Mouse (Mus musculus) spleen, postnatal 0 days (tissue): Measurements from ENCODE around the gene Gdf5. TPM values are rescaled to one million over a fixed set of nuclear protein-coding genes. Genes with fewer than 3 reads are reported as not detected.

Source experiments
- polyA plus RNA-seq: library from polyadenylated mRNA; unstranded; fragments of >200 nt; fragmentation: Nextera tagmentation; extraction: Ambion mirVana; gene quantifications from 2 replicates; pipeline ENCODE4 v1.2.1, GENCODE M21; 2015

The Gdf5 gene
- polyA plus RNA-seq, result 0.12 TPM in 1 of 2 replicates, not detected in the other

DNA sequence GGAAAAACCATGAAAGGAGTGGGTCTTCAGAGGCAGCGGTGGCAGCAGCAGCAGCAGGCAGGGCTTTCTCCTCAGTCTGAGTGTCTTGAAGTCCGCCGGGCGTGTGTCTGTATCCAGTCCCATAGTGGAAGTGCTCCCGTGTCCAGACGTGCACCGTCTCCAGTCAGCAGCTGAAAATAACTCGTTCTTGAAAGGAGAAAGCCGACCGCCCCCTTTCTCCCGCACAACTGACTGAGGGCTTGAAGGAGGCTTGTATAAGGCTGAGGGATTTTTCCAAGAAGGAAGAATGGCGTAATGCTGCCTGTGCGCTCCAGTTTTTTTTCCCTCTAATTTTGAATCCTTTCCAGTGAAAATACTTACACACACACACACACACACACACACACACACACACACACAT, at the start of gene Gdf5:
Gene Gdf5 (minus strand): TSS at position 244 of the 400 bp plus-strand sequence.

DNA sequence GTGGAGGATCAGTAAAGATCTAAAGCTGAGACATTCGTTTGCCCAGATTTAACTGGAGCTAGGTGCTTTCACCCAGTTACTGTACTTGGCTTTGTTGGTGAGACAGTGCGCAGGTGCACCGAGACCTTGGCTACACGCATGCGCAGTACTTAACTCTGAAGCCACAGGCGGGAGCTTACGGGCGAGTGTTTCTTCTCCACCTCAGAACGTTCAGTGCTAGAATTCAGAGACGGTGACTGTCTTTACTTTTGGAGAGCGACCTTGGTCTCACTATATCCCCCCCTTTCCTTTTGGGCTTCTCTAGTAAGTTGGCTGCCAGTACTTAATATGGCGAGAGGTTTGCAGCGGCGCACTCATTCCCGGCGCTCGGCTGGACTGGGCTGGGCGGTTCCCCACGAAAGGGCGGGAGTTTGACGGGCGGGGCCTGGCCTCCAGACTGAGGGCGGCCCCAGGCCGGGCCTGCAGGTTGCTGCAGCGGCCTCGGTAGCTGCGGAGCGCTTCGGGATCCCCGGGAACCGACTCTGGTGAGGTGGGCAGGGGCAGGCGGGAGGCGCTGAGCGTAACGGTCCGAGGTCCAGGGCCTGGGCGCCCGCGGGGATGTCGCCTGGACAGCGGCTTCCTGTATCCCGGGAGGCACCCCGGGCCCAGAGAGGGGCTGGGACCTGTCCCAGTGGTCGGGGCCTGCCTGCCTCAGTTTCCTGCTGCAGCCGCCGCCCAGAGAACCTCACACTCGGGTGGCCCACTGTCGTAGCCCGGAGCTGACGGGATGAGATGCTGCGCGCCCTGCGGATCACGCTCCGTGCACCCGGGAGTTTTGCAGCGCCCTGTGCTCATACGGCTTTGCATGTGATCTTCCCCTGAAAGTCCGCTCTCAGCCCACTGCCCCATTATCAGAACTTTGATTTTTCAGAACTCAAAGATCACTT, 11.2 kb upstream of the Gdf5 start, which contains the start of gene Cep250:
Gene Cep250 (plus strand): TSS at position 325 of the 926 bp plus-strand sequence.

GRCm38 (mm10) chr2:155940681-155941080, 4.5 kb downstream of the Gdf5 start, which contains the start of gene Gm15557:
Gene Gm15557 (plus strand): TSS chr2:155940728.

DNA sequence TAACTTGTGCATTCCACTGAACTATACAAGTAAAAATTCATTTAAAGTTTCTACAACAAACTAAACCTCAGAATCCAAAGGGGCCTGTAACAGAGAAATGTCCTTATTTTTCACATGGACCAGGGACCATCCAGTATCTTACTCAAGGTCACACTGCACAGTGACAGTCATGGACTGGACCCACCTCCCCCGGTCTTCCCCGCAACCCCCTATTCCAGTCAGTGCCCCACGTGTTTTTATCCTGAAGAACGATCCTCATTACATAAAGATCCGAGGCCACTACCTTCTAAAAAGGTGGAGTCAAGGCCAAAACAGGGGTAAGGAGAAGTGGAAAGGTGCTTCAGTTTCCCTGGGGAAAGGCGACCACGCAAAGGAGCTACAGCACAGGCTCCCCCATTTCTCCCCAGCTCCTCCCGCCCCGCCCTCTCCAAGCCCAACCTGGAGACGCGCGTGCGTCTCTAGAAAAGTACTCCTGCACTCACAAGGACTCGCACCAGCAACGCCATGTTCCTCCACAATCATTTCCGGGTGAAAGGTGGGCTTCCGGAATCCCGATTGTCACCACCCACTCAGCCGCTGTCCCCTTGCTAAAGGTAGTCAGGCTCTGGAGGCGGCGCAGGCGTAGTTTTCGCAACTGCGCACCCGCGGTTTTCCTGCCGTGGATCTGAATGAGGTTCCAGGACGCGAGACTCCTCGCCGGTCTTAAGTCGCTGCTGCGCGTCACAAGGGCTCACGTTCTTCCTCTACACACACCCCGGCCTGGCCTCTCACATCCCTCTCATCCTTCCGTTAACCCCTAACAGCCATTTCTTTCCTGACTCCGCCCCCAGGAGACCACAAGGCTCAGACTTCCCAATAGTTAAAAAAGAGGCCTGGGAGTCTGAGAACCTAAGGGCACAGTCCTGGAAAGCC, 15.4 kb downstream of the Gdf5 start, which contains the start of gene Uqcc1:
Gene Uqcc1 (minus strand): TSS at position 780 of the 912 bp plus-strand sequence.

Other genes starting within 250 kb of the Gdf5 start
- gene Edem2, start 215.9 kb downstream of the Gdf5 start, polyA plus RNA-seq, result 21.8 and 27.5 TPM in 2 replicates
- not detected in 2 replicates for gene Gm17581, start 209.5 kb downstream of the Gdf5 start, polyA plus RNA-seq
- gene Procr, start 194.2 kb downstream of the Gdf5 start, polyA plus RNA-seq, result 6.6 and 7.8 TPM in 2 replicates
- 0.11 TPM in 1 of 2 replicates, not detected in the other for gene Mmp24, start 170.0 kb downstream of the Gdf5 start, polyA plus RNA-seq
- 11.2 and 14.4 TPM in 2 replicates for gene BC029722, start 125.9 kb downstream of the Gdf5 start, polyA plus RNA-seq
- 131 and 133 TPM in 2 replicates for gene Eif6, start 118.4 kb downstream of the Gdf5 start, polyA plus RNA-seq
- gene Fam83c, start 110.5 kb downstream of the Gdf5 start, polyA plus RNA-seq, result 0.07 TPM in 1 of 2 replicates, not detected in the other
- gene Uqcc1, start 15.1 kb downstream of the Gdf5 start, polyA plus RNA-seq, result 21.0 and 22.5 TPM in 2 replicates
- gene Gm15557, start 4.6 kb downstream of the Gdf5 start, polyA plus RNA-seq, result not detected in 2 replicates
- 11.2 and 11.7 TPM in 2 replicates for gene Cep250, start 11.1 kb upstream of the Gdf5 start, polyA plus RNA-seq
- gene 6430550D23Rik, start 62.6 kb upstream of the Gdf5 start, polyA plus RNA-seq, result 0.91 and 1.4 TPM in 2 replicates
- gene Ergic3, start 62.7 kb upstream of the Gdf5 start, polyA plus RNA-seq, result 86.9 and 101 TPM in 2 replicates
- gene Fer1l4, start 107.6 kb upstream of the Gdf5 start, polyA plus RNA-seq, result not detected in 2 replicates
- 1.5 and 2.0 TPM in 2 replicates for gene Spag4, start 119.8 kb upstream of the Gdf5 start, polyA plus RNA-seq
- gene Cpne1, start 166.6 kb upstream of the Gdf5 start, polyA plus RNA-seq, result 32.5 and 32.6 TPM in 2 replicates
- 10.4 and 11.6 TPM in 2 replicates for gene Rbm12, start 166.6 kb upstream of the Gdf5 start, polyA plus RNA-seq
- gene Gm28036, start 181.7 kb upstream of the Gdf5 start, polyA plus RNA-seq, result 2.3 and 6.4 TPM in 2 replicates
- 299 and 335 TPM in 2 replicates for gene Romo1, start 198.7 kb upstream of the Gdf5 start, polyA plus RNA-seq
- 55.8 and 59.4 TPM in 2 replicates for gene Nfs1, start 198.8 kb upstream of the Gdf5 start, polyA plus RNA-seq
- gene Rbm39, start 234.9 kb upstream of the Gdf5 start, polyA plus RNA-seq, result 456 and 510 TPM in 2 replicates